Mouse (Mus musculus) thymus, adult 2 months (tissue): Measurements from ENCODE around the gene Setdb2. TPM values are rescaled to one million over a fixed set of nuclear protein-coding genes. Genes with fewer than 3 reads are reported as not detected.
"Not testable (repeated sequence)": the region's sequence is repeated elsewhere in the genome, so short reads cannot be mapped to it uniquely, and the experiment has no call there.

ENCODE experiments used
- DNase-seq: peaks from one replicate; pipeline ENCODE4 v3.0.0; 2021
- H3K27ac ChIP-seq: fragments of 200-500 bp; 2 replicates; pipeline ENCODE4 v1.5.1; 2012; ENCODE audit warnings: low read length, control low read depth; ENCODE audit not compliant: control insufficient read depth, insufficient read depth
- H3K27me3 ChIP-seq: fragments of 200-500 bp; 2 replicates; pipeline ENCODE4 v1.6.1; 2012; ENCODE audit warnings: mild to moderate bottlenecking, low read length, moderate library complexity, mixed read lengths; ENCODE audit not compliant: control insufficient read depth, insufficient read depth
- H3K36me3 ChIP-seq: fragments of 200-500 bp; 2 replicates; pipeline ENCODE4 v1.6.1; 2012; ENCODE audit warnings: mild to moderate bottlenecking, low read length, moderate library complexity; ENCODE audit not compliant: control insufficient read depth, insufficient read depth
- H3K4me1 ChIP-seq: fragments of 200-500 bp; replicated peaks from 2 replicates; pipeline ENCODE4 v1.6.1; 2012; ENCODE audit warnings: low read length; ENCODE audit not compliant: control insufficient read depth, insufficient read depth
- H3K4me3 ChIP-seq: fragments of 200-500 bp; 2 replicates; pipeline ENCODE4 v1.5.1; 2012; ENCODE audit warnings: mild to moderate bottlenecking, low read length, control low read depth, moderate library complexity; ENCODE audit not compliant: control insufficient read depth, insufficient read depth
- CTCF ChIP-seq: fragments of 200-500 bp; IDR thresholded peaks from 2 replicates; pipeline ENCODE4 v1.5.1; 2012; ENCODE audit warnings: mild to moderate bottlenecking, control low read depth, low read length, moderate library complexity, borderline replicate concordance; ENCODE audit not compliant: control insufficient read depth, poor library complexity, insufficient read depth; ENCODE audit errors: extremely low read depth
- POLR2A ChIP-seq: fragments of 200-500 bp; IDR thresholded peaks from 2 replicates; pipeline ENCODE4 v1.6.1; 2012; ENCODE audit warnings: mild to moderate bottlenecking, low read length, control low read depth, moderate library complexity; ENCODE audit not compliant: control insufficient read depth, poor library complexity, insufficient read depth; ENCODE audit errors: extremely low read depth
- WGBS: fragments of 180-500 bp; shearing (Covaris S2); methylation state at CpG from one replicate; pipeline ENCODE4 v1.1.7; 2018; 5-methylcytosine and 5-hydroxymethylcytosine counted together
- polyA plus RNA-seq: library from polyadenylated mRNA; depleted of rRNA; stranded (reverse); fragments of >200 nt; gene quantifications from 2 replicates; pipeline ENCODE4 v1.2.3, GENCODE M21; 2012

Setdb2 gene
- polyA plus RNA-seq, 1 experiment: 19.1 TPM

DNA sequence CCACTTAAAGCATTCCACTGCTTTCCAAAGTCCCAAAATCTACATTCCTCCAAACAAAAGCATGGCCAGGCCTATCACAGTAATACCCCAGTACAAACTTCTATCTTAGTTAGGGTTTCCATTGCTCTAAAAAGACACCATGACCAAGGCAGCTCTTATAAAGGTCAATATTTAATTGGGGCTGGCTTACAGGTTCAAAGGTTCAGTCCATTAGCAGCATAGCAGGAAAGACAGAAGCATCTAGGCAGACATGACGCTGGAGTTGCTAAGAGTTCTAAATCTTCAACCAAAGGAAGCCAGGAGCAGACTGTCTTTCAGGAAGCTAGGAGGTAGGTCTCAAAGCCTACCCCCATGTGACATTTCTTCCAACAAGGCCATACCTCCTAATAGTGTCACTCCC is 10.1 kb downstream of the Setdb2 start:
- Histone ChIP-seq H3K36me3 (no peaks in the 10 kb centered on the region), H3K27me3 (no peaks in the 10 kb centered on the region), H3K27ac (no peak overlapping the region), H3K4me1 (no peaks in the 10 kb centered on the region), H3K4me3 (no peak overlapping the region)
- DNase-seq: no peak
- WGBS: 97% methylated on average over 1 of the region's 1 CpGs
- no peak for TF ChIP-seq POLR2A
- TF ChIP-seq CTCF: no peak

DNA sequence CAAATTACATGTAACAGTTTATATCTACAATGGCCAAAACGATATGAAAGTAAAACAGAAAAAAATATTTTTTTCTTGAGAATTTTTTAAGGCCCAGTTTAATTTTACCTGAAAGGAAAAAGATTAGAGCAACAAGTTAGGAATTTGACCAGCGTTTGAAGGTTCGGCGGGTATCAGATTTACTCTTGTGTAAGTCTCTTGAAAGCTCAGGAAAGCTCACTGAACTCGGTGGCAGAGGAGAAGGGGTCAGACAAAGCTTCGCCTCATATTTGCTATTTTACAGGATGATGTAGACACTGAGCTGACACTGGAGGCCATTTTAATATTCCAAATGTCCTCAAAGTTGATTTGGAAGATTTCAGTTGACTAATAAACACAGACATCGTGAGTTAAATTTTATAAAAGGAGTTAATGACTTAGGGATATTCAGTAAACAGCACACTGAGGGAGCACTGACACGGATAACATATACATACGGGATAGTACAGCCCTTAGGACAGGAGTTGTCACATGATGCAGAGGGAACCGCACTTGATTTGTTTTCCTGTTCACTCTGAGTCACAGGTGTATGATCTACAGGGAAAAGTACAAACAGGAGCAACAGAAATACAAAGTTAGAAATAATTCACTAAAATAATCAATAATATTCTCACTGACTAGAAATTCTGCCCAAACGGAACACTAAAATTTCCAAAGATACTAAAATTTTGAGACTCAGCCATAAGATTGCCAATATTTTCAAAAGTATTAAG is 17.6 kb downstream of the Setdb2 start:
- WGBS: 95% methylated on average over 11 of the region's 11 CpGs
- DNase-seq: no peak
- no peaks in the 10 kb centered on the region for H3K27me3 ChIP-seq
- H3K27ac ChIP-seq: no peak overlapping the region
- H3K36me3 ChIP-seq: peaks cover 15% of the 10 kb centered on the region
- H3K4me1 ChIP-seq: no peaks in the 10 kb centered on the region
- TF ChIP-seq CTCF (no peak), POLR2A (no peak)
- no peak overlapping the region for H3K4me3 ChIP-seq

DNA sequence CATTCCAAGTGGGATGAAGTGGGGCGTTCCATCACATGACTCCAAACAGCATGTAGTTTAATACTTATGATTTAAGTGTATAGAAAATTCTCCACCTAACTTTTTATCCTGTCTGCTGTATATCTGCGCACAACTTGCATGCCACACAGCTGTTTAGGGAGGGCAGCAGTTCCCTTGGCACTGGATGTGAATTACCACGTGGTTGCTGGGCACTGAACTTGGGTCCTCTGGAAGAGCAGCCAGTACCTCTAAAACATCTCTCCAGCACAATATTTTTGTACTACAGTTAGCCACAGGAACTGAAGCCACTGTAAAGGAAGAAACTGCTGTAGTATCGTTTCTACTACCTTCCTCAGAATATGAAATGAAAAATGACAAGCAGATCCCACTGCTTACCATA is 22.5 kb downstream of the Setdb2 start:
- 95% methylated on average over 4 of the region's 4 CpGs for WGBS
- no peak for TF ChIP-seq POLR2A
- TF ChIP-seq CTCF: no peak
- Histone ChIP-seq H3K4me1 (no peaks in the 10 kb centered on the region), H3K27ac (no peak overlapping the region), H3K27me3 (no peaks in the 10 kb centered on the region), H3K36me3 (peaks cover 37% of the 10 kb centered on the region), H3K4me3 (no peak overlapping the region)
- no peak for DNase-seq

DNA sequence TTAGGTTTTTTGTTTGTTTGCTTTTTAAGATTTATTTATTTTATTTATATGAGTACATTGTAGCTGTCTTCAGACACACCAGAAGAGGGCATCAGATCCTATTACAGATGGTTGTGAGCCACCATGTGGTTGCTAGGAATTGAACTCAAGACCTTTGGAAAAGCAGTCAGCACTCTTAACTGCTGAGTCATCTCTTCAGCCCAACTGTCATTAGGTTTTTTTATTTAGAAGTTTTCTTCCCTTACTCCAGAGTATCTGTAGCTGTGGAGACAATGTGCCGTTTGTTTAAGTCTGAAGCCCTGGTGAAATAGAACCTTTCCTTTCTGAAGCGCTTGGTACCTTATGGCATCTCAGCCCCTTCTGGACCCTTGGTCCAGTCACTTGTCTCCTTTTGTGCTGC is 25.7 kb downstream of the Setdb2 start:
- not testable (repeated sequence) for H3K27ac ChIP-seq, H3K27me3 ChIP-seq, H3K4me3 ChIP-seq, H3K4me1 ChIP-seq, DNase-seq
- H3K36me3 ChIP-seq: peaks cover 48% of the 10 kb centered on the region
- 100% methylated on average over 2 of the region's 2 CpGs for WGBS

DNA sequence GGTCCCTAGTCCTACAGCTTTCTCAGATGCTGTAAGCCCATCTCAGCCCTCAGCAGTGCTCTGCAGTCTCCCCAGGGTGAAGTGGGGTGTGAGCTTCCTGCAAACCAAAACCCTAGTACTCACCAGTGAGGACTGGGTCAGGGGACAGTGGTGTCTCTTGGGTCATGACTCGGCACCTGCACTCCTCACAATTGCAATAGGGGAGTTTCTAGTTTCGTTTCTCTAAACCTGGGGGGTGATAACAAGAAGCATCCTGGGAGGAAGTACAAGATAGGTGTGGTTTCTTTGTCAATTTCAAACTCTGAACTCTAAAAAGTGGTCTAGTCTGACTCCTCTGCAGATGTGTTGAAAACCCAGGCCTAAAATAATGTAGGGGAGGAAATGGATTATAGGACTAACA is 43.7 kb downstream of the Setdb2 start:
- TF ChIP-seq CTCF (no peak), POLR2A (no peak)
- Histone ChIP-seq H3K27me3 (no peaks in the 10 kb centered on the region), H3K27ac (peak overlapping the region; percentile 64), H3K4me3 (peak overlapping the region; percentile 39), H3K4me1 (no peaks in the 10 kb centered on the region; the same call in 1 of the 2 replicates), H3K36me3 (no peaks in the 10 kb centered on the region)
- DNase-seq: peak; percentile 29
- whole genome bisulfite sequencing: 10% methylated on average over 2 of the region's 2 CpGs

DNA sequence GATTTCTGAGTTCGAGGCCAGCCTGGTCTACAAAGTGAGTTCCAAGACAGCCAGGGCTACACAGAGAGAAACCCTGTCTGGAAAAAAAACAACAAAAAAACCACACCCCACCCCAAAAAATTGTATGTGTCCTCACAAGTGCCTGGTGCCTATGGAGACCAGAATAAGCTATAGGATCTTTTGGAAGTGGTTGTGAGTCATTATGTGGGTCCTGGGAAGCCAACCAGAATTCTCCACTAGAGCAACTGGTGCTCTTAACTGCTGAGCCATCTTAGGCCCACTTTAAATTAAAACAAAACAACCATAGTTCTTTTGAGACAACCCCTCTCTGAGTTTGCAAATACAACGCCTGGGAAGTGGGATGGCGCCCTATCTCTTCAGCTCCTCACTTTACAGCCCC is 45.4 kb downstream of the Setdb2 start, which contains the start of gene Phf11c:
TSS of gene Phf11c (minus strand) at position 101 of the 400 bp plus-strand sequence.
- H3K4me1 ChIP-seq: no peaks in the 10 kb centered on the region; the same call in 1 of the 2 replicates
- 95% methylated on average over 3 of the region's 3 CpGs for WGBS
- DNase-seq: no peak
- TF ChIP-seq CTCF: no peak
- TF ChIP-seq POLR2A: no peak
- H3K27me3 ChIP-seq: no peaks in the 10 kb centered on the region
- no peak within 1 kb of the TSS for H3K4me3 ChIP-seq
- H3K27ac ChIP-seq: no peak within 1 kb of the TSS
- H3K36me3 ChIP-seq: no peaks in the 10 kb centered on the region

DNA sequence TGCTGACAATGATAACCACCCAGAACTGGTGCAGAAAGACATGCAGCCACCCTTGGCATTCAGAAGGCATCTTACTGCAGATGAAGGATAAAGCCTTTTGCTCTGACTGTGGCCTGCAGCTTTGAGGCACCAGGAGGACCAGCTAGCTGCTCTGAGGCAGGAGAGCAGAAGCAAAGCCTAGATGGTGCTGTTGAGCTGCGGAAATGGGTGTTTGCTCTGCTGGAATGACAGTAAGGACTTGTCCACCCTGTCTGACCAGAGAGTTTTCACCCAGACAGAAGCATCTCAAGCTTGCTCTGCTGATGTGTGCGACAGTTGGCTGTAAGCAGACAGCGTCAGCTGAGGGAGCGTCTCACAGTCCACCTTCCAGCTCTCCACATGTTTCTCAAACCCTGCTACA is 50.5 kb downstream of the Setdb2 start:
- 94% methylated on average over 4 of the region's 4 CpGs for WGBS
- H3K36me3 ChIP-seq, H3K4me3 ChIP-seq, H3K27me3 ChIP-seq, DNase-seq, H3K4me1 ChIP-seq, H3K27ac ChIP-seq: not testable (repeated sequence)
